Mouse (Mus musculus): ENCODE results near the gene Unk. TPM values are rescaled to one million over a fixed set of nuclear protein-coding genes. Genes with fewer than 3 reads are reported as not detected.
"Not testable (repeated sequence)": the region's sequence is repeated elsewhere in the genome, so short reads cannot be mapped to it uniquely, and the experiment has no call there.

Gene Unk
- polyA plus RNA-seq, 1 experiment from 2014 or later: 41.2 TPM

DNA sequence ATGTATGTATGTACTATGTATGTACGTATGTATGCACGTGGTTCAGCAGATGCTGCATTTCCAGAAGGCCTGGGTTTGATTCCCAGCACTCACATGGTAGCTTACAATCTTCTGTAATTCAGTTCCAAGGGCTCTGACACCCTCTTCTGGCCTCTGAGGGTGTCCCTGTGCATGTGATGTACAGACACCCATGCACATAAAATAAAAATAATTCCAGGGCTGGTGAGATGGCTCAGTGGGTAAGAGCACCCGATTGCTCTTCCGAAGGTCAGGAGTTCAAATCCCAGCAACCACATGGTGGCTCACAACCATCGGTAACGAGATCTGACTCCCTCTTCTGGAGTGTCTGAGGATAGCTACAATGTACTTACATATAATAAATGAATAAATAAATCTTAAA, 62.8 kb downstream of the Unk start:
- H3K4me2 ChIP-seq (replicated peaks; ENCODE audit: low read depth, low read length); ATAC-seq (ENCODE audit: low FRiP score, low TSS enrichment); H3K4me3 ChIP-seq (ENCODE audit: low read length); H3K4me1 ChIP-seq (ENCODE audit: insufficient read depth, low read length); H3K9ac ChIP-seq (replicated peaks; ENCODE audit: low read length); H3K9me3 ChIP-seq (ENCODE audit: low read length); H3K36me3 ChIP-seq (ENCODE audit: insufficient read depth, low read length); H3K27ac ChIP-seq (ENCODE audit: low read length); H3K27me3 ChIP-seq (ENCODE audit: insufficient read depth, low read length): not testable (repeated sequence)
- 90% methylated on average over 6 of the region's 6 CpGs for WGBS

GRCm38 (mm10) chr11:116093771-116094565, 63.8 kb downstream of the Unk start:
- Histone ChIP-seq H3K27ac (ENCODE audit: low read length) (peak overlapping the region; percentile 73), H3K4me1 (ENCODE audit: insufficient read depth, low read length) (peaks cover 10% of the 10 kb centered on the region), H3K9me3 (ENCODE audit: low read length) (peaks cover 5% of the 10 kb centered on the region; the same call in 1 of the 2 replicates), H3K27me3 (ENCODE audit: insufficient read depth, low read length) (no peaks in the 10 kb centered on the region), H3K9ac (replicated peaks; ENCODE audit: low read length) (peak overlapping the region; percentile 15; the same call in 1 of the 2 replicates), H3K4me3 (ENCODE audit: low read length) (no peak overlapping the region), H3K4me2 (replicated peaks; ENCODE audit: low read depth, low read length) (no peak overlapping the region), H3K36me3 (ENCODE audit: insufficient read depth, low read length) (no peaks in the 10 kb centered on the region)
- WGBS: 48% methylated on average over 16 of the region's 16 CpGs
- ATAC-seq (ENCODE audit: low FRiP score, low TSS enrichment): no peak

DNA sequence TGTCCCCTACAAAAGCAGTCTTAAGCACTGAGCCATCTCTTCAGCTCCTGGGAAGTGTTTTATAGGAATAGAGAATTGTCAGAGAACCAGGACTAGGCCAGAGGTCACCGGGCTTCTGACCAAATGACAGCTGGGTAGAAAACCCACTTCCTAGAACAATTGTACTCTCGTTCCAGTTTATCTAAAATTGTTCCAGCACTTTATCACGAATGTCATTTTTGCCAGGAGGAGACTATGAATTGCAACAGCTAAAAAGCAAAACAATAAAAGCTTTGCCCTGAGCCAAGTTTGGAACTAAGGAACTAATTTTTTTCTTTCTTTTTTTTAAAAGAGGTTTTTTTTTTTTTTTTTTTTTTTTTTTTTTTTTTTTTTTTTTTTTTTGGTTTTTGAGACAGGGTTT, 65.5 kb downstream of the Unk start:
- Histone ChIP-seq H3K27me3 (ENCODE audit: insufficient read depth, low read length) (no peaks in the 10 kb centered on the region), H3K9ac (replicated peaks; ENCODE audit: low read length) (no peak overlapping the region), H3K4me2 (replicated peaks; ENCODE audit: low read depth, low read length) (no peak overlapping the region), H3K4me3 (ENCODE audit: low read length) (no peak overlapping the region), H3K4me1 (ENCODE audit: insufficient read depth, low read length) (peaks cover 26% of the 10 kb centered on the region), H3K36me3 (ENCODE audit: insufficient read depth, low read length) (no peaks in the 10 kb centered on the region), H3K27ac (ENCODE audit: low read length) (peak overlapping the region; percentile 20; the same call in 1 of the 2 replicates), H3K9me3 (ENCODE audit: low read length) (peaks cover 5% of the 10 kb centered on the region; the same call in 1 of the 2 replicates)
- 72% methylated on average over 3 of the region's 3 CpGs for WGBS
- ATAC-seq (ENCODE audit: low FRiP score, low TSS enrichment): no peak

DNA sequence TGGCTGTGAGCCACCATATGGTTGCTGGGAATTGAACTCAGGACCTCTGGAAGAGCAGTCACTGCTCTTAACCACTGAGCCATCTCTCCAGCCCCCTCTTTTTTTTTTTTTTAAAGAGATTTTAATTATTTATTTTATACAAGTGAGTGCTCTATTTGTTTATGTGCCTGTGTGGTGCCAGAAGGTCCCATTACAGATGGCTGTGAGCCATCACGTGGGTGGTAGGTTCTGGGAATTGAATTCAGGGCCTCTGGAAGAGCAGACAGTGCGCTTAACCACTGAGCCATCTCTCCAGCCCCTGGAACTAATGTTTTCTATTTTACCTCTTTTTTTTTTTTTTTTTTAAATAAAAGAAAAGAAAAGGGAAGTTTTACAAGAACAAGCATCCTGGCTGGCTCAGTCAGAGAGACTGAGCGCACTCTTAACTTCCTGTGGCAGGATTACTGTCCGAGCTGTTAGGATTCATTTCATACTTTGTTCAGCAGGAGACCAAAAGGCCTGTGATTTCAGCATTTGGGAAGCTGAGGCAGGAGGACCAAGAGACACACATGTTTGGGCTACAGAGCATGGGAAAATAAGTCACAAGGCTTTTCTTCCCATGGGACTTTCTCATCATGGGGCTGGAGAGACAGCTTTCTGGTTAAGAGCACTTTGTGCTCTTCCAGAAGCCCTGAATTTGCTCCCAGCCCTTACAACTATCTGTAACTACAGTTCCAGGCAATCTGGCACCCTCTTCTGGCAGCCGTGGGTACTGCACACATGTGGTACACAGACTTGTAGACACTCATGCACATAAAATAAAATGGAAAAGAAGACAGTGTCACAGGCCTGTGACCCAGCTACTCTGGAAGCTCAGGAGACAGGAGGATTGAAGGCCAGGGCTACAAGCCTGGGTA, 66.3 kb downstream of the Unk start:
- Histone ChIP-seq H3K9me3 (ENCODE audit: low read length) (peaks cover 5% of the 10 kb centered on the region; the same call in 1 of the 2 replicates), H3K27ac (ENCODE audit: low read length) (no peak overlapping the region), H3K36me3 (ENCODE audit: insufficient read depth, low read length) (no peaks in the 10 kb centered on the region), H3K4me1 (ENCODE audit: insufficient read depth, low read length) (peaks cover 34% of the 10 kb centered on the region), H3K9ac (replicated peaks; ENCODE audit: low read length) (no peak overlapping the region), H3K4me2 (replicated peaks; ENCODE audit: low read depth, low read length) (no peak overlapping the region), H3K4me3 (ENCODE audit: low read length) (no peak overlapping the region), H3K27me3 (ENCODE audit: insufficient read depth, low read length) (no peaks in the 10 kb centered on the region)
- WGBS: 93% methylated on average over 5 of the region's 5 CpGs
- ATAC-seq (ENCODE audit: low FRiP score, low TSS enrichment): no peak

- Histone ChIP-seq H3K4me3 (ENCODE audit: low read length) (peak overlapping the region; percentile 19), H3K36me3 (ENCODE audit: insufficient read depth, low read length) (no peaks in the 10 kb centered on the region), H3K4me1 (ENCODE audit: insufficient read depth, low read length) (peaks cover 56% of the 10 kb centered on the region), H3K27ac (ENCODE audit: low read length) (peak overlapping the region; percentile 99), H3K27me3 (ENCODE audit: insufficient read depth, low read length) (no peaks in the 10 kb centered on the region), H3K9me3 (ENCODE audit: low read length) (peaks cover 5% of the 10 kb centered on the region; the same call in 1 of the 2 replicates), H3K4me2 (replicated peaks; ENCODE audit: low read depth, low read length) (peak overlapping the region; percentile 40), H3K9ac (replicated peaks; ENCODE audit: low read length) (peak overlapping the region; percentile 58)
- peak; percentile 76 for ATAC-seq (ENCODE audit: low FRiP score, low TSS enrichment)
- WGBS: 47% methylated on average over 14 of the region's 14 CpGs
Observed at GRCm38 (mm10) chr11:116098711-116099460, 68.8 kb downstream of the Unk start.

GRCm38 (mm10) chr11:116099462-116099861, 69.3 kb downstream of the Unk start:
- no peaks in the 10 kb centered on the region for H3K27me3 ChIP-seq (ENCODE audit: insufficient read depth, low read length)
- H3K9ac ChIP-seq (replicated peaks; ENCODE audit: low read length): peak overlapping the region; percentile 58
- peak overlapping the region; percentile 19 for H3K4me3 ChIP-seq (ENCODE audit: low read length)
- H3K4me1 ChIP-seq (ENCODE audit: insufficient read depth, low read length): peaks cover 58% of the 10 kb centered on the region
- no peaks in the 10 kb centered on the region for H3K36me3 ChIP-seq (ENCODE audit: insufficient read depth, low read length)
- peak overlapping the region; percentile 99 for H3K27ac ChIP-seq (ENCODE audit: low read length)
- H3K4me2 ChIP-seq (replicated peaks; ENCODE audit: low read depth, low read length): peak overlapping the region; percentile 40
- no peak for ATAC-seq (ENCODE audit: low FRiP score, low TSS enrichment)
- H3K9me3 ChIP-seq (ENCODE audit: low read length): peaks cover 5% of the 10 kb centered on the region; the same call in 1 of the 2 replicates
- WGBS: 83% methylated on average over 6 of the region's 6 CpGs

DNA sequence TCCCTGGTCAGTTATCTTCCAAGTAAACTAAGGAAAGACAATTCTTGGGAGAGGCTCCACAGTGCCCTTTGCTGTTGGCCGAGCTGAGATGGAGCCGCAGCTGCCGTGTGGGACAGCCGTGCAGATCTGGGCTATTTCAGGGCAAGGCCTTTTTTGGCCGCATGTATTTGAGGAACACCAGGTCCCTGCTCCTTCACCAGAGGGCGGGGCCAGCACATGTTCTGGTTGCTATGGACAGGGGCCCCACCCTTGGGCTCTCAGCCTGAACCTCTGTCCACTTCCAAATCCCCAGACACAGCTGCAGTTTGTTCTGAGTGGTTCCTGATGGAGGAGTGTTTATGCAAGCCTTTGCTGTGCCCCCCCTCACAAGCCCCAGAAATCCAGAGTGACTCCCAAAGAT, 70.3 kb downstream of the Unk start:
- WGBS: 70% methylated on average over 6 of the region's 6 CpGs
- peaks cover 64% of the 10 kb centered on the region for H3K4me1 ChIP-seq (ENCODE audit: insufficient read depth, low read length)
- ATAC-seq (ENCODE audit: low FRiP score, low TSS enrichment): no peak
- 0 out of 2 replicates have a peak overlapping the region, but pooled peaks have one; percentile 33 for H3K9ac ChIP-seq (replicated peaks; ENCODE audit: low read length)
- H3K4me2 ChIP-seq (replicated peaks; ENCODE audit: low read depth, low read length): peak overlapping the region; percentile 40
- peaks cover 5% of the 10 kb centered on the region; the same call in 1 of the 2 replicates for H3K9me3 ChIP-seq (ENCODE audit: low read length)
- H3K27me3 ChIP-seq (ENCODE audit: insufficient read depth, low read length): no peaks in the 10 kb centered on the region
- H3K4me3 ChIP-seq (ENCODE audit: low read length): 0 out of 2 replicates have a peak overlapping the region, but pooled peaks have one; percentile 5
- no peaks in the 10 kb centered on the region for H3K36me3 ChIP-seq (ENCODE audit: insufficient read depth, low read length)
- peak overlapping the region; percentile 99 for H3K27ac ChIP-seq (ENCODE audit: low read length)

- peaks cover 68% of the 10 kb centered on the region for H3K4me1 ChIP-seq (ENCODE audit: insufficient read depth, low read length)
- no peak for ATAC-seq (ENCODE audit: low FRiP score, low TSS enrichment)
- H3K27ac ChIP-seq (ENCODE audit: low read length): peak overlapping the region; percentile 99
- H3K9me3 ChIP-seq (ENCODE audit: low read length): peaks cover 5% of the 10 kb centered on the region; the same call in 1 of the 2 replicates
- no peak overlapping the region for H3K4me3 ChIP-seq (ENCODE audit: low read length)
- no peaks in the 10 kb centered on the region for H3K27me3 ChIP-seq (ENCODE audit: insufficient read depth, low read length)
- H3K36me3 ChIP-seq (ENCODE audit: insufficient read depth, low read length): no peaks in the 10 kb centered on the region
- H3K9ac ChIP-seq (replicated peaks; ENCODE audit: low read length): peak overlapping the region; percentile 39; the same call in 1 of the 2 replicates
- WGBS: 68% methylated on average over 7 of the region's 7 CpGs
- peak overlapping the region; percentile 40; the same call in 1 of the 2 replicates for H3K4me2 ChIP-seq (replicated peaks; ENCODE audit: low read depth, low read length)
Observed at GRCm38 (mm10) chr11:116100839-116101238, 70.7 kb downstream of the Unk start.

- peaks cover 79% of the 10 kb centered on the region for H3K4me1 ChIP-seq (ENCODE audit: insufficient read depth, low read length)
Observed at GRCm38 (mm10) chr11:116101931-116102381, 71.8 kb downstream of the Unk start.

More at GRCm38 (mm10) chr11:116101931-116102381, 71.8 kb downstream of the Unk start:
- H3K27ac ChIP-seq (ENCODE audit: low read length): peak overlapping the region; percentile 99
- H3K4me2 ChIP-seq (replicated peaks; ENCODE audit: low read depth, low read length): peak overlapping the region; percentile 40
- no peaks in the 10 kb centered on the region for H3K9me3 ChIP-seq (ENCODE audit: low read length)
- H3K9ac ChIP-seq (replicated peaks; ENCODE audit: low read length): peak overlapping the region; percentile 46
- H3K27me3 ChIP-seq (ENCODE audit: insufficient read depth, low read length): peaks cover under 1% of the 10 kb centered on the region
- H3K4me3 ChIP-seq (ENCODE audit: low read length): no peak overlapping the region
- peak; percentile 5; the same call in 1 of the 2 replicates for ATAC-seq (ENCODE audit: low FRiP score, low TSS enrichment)
- 42% methylated on average over 11 of the region's 11 CpGs for WGBS
- no peaks in the 10 kb centered on the region for H3K36me3 ChIP-seq (ENCODE audit: insufficient read depth, low read length)
